Mouse (Mus musculus): ENCODE measurements around the gene Nme4. TPM values are rescaled to one million over a fixed set of nuclear protein-coding genes. Genes with fewer than 3 reads are reported as not detected.
"Not testable (repeated sequence)": the region's sequence is repeated elsewhere in the genome, so short reads cannot be mapped to it uniquely, and the experiment has no call there.

Nme4 gene
- total RNA-seq, 2 experiments from 2014 or later = 41.2 to 75.1 TPM

- no peak for ATAC-seq (replicated peaks; ENCODE audit: poor library complexity, severe bottlenecking)
Measured at GRCm38 (mm10) chr17:26115205-26115898, 19.9 kb upstream of the Nme4 start.

- not testable (repeated sequence) for ATAC-seq (replicated peaks; ENCODE audit: poor library complexity, severe bottlenecking)
Measured at GRCm38 (mm10) chr17:26114461-26114860, 19.1 kb upstream of the Nme4 start.

- no peak for ATAC-seq (replicated peaks; ENCODE audit: poor library complexity, severe bottlenecking)
Measured at GRCm38 (mm10) chr17:26114061-26114460, 18.7 kb upstream of the Nme4 start.

GRCm38 (mm10) chr17:26113181-26113948 is 18.0 kb upstream of the Nme4 start, which contains the start of gene Tmem8:
Tmem8 (plus strand) TSS chr17:26113299.
- peak; percentile 92 for ATAC-seq (replicated peaks; ENCODE audit: poor library complexity, severe bottlenecking)

GRCm38 (mm10) chr17:26112751-26113150 is 17.3 kb upstream of the Nme4 start:
- ATAC-seq (replicated peaks; ENCODE audit: poor library complexity, severe bottlenecking) = peak; percentile 51

GRCm38 (mm10) chr17:26111722-26112121 is 16.3 kb upstream of the Nme4 start:
- no peak for ATAC-seq (replicated peaks; ENCODE audit: poor library complexity, severe bottlenecking)

GRCm38 (mm10) chr17:26111024-26111423 is 15.6 kb upstream of the Nme4 start:
- ATAC-seq (replicated peaks; ENCODE audit: poor library complexity, severe bottlenecking) = no peak

GRCm38 (mm10) chr17:26110156-26110555 is 14.8 kb upstream of the Nme4 start:
- ATAC-seq (replicated peaks; ENCODE audit: poor library complexity, severe bottlenecking) = no peak

- ATAC-seq (replicated peaks; ENCODE audit: poor library complexity, severe bottlenecking) = no peak
Measured at GRCm38 (mm10) chr17:26105619-26106018, 10.2 kb upstream of the Nme4 start.

GRCm38 (mm10) chr17:26101478-26101877 is 6.1 kb upstream of the Nme4 start:
- ATAC-seq (replicated peaks; ENCODE audit: poor library complexity, severe bottlenecking) = no peak

- no peak for ATAC-seq (replicated peaks; ENCODE audit: poor library complexity, severe bottlenecking)
Measured at GRCm38 (mm10) chr17:26100166-26100565, 4.8 kb upstream of the Nme4 start.

- ATAC-seq (replicated peaks; ENCODE audit: poor library complexity, severe bottlenecking) = not testable (repeated sequence)
Measured at GRCm38 (mm10) chr17:26099316-26099715, 3.9 kb upstream of the Nme4 start.

GRCm38 (mm10) chr17:26098461-26098860 is 3.1 kb upstream of the Nme4 start:
- ATAC-seq (replicated peaks; ENCODE audit: poor library complexity, severe bottlenecking) = no peak

- ATAC-seq (replicated peaks; ENCODE audit: poor library complexity, severe bottlenecking) = no peak
Measured at GRCm38 (mm10) chr17:26094531-26095110, 781 bp downstream of the Nme4 start.

GRCm38 (mm10) chr17:26089905-26090632 is 5.3 kb downstream of the Nme4 start, which contains the start of gene Decr2:
Decr2 (minus strand) TSS chr17:26090337.
- ATAC-seq (replicated peaks; ENCODE audit: poor library complexity, severe bottlenecking) = peak; percentile 88

- ATAC-seq (replicated peaks; ENCODE audit: poor library complexity, severe bottlenecking) = no peak
Measured at GRCm38 (mm10) chr17:26087059-26087564, 8.3 kb downstream of the Nme4 start.

GRCm38 (mm10) chr17:26080867-26081266 is 14.5 kb downstream of the Nme4 start:
- no peak for ATAC-seq (replicated peaks; ENCODE audit: poor library complexity, severe bottlenecking)

GRCm38 (mm10) chr17:26078851-26079250 is 16.6 kb downstream of the Nme4 start:
- no peak for ATAC-seq (replicated peaks; ENCODE audit: poor library complexity, severe bottlenecking)

- no peak for ATAC-seq (replicated peaks; ENCODE audit: poor library complexity, severe bottlenecking)
Measured at GRCm38 (mm10) chr17:26075246-26075645, 20.2 kb downstream of the Nme4 start.

- ATAC-seq (replicated peaks; ENCODE audit: poor library complexity, severe bottlenecking) = no peak
Measured at GRCm38 (mm10) chr17:26070136-26070535, 25.3 kb downstream of the Nme4 start.
